Mouse (Mus musculus): ENCODE measurements at regions not wholly inside any gene's neighbourhood (a gene's known extent, or its start where the extent isn't known, plus 50 kb on each side); places are given as distances from the start of the nearest gene placed in this dataset.

DNA sequence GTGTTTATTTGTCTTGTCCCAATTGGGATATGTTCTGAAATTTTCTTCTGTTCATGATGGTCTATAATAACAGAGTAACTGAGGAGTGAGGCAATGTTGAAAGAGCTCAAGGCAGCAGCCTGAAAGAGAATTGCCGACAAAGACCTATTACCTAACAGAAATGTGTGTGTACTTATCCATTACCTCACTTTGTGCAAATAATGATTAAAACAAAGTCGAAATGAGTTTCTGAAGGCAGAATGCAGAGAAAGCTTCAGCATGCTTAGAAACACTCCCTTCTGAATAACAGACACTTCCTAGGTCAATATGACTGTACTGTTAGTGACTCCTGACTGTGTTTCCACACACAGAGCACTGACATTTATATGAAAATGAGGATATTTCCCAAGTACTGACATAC lies 63.0 kb downstream of the Kbtbd8 start:
- no peak for DNase-seq (ENCODE audit: inconsistent age in 2 of 2, low spot score in 1 of 2)

DNA sequence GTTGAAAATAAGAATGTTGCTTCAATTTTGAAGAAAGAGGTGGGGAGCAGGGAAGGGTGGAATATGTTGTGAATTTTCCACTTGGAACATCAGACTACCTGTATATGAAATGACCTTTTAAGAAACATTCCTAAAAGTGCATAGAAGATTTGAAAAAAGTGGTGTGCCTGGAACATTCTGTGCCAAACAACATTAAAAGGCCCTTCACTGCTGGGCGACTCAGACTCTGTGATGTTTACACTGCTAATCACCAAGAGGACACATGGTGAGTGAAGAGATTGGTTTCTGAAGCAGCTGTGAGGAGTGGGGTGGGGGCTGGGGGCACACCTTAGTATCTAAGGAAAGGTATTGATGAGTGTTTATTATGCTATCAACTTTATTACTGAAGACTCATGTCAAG lies 65.2 kb downstream of the Kbtbd8 start:
- no peak for DNase-seq (ENCODE audit: inconsistent age in 2 of 2, low spot score in 1 of 2)

DNA sequence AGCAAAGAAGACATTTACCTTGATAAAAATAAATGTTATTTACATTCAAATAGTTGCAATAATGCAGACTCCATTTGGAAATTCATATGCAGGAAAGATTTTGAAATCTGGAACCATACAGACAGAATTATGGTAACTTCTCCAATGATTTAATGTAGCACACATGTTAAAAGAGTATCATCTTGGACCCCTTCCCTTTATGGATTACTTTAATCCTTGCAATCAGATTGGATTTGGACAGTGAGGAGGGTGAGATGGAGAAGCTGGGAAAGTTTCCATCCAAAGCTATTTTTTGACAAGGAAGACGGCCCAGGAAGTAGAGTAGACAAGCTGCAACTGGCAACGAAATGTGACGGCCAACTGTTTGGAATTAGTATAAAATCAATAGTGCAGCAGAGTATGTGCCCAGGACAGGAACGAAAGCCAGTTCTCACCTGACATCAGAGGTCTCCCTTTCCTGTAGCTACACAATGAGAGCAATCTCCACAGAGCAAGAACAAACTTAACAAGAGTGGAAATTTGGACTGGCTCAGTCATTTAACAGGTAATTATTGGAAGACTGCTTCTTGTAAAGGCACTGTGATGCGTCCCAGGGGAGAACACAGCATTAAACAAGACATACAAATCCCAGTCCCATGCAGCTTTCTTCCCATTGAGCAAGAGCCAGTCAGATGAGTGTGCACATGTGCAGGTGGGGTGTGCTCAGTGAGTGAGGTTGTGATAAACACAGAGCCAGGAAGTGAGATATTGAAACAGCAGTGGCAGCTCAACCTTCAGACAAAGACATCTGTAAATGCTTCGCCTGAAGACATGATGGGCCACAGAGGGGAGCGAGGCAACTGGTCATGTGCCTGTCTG lies 68.3 kb downstream of the Kbtbd8 start:
- DNase-seq (ENCODE audit: inconsistent age in 2 of 2, low spot score in 1 of 2) = no peak

DNA sequence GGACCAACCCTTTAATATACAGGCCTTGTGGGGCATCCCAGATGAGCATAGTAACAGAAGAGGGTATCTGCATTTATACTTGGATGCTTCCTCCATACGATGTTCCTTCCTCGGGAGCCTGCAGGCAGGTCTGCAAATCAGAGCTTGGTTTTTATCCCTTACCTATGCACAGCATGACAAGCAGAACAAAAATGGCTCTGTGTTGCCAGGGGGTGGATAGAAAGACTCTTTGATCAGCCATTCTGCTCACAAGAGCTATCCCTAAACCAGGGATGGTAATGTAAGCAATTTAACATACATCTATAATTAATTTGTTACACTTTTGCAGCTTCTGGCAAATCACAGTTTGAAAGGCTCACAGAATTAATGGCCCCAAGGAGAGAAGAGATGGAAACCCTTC lies 79.6 kb downstream of the Kbtbd8 start:
- no peak for DNase-seq (ENCODE audit: inconsistent age in 2 of 2, low spot score in 1 of 2)

DNA sequence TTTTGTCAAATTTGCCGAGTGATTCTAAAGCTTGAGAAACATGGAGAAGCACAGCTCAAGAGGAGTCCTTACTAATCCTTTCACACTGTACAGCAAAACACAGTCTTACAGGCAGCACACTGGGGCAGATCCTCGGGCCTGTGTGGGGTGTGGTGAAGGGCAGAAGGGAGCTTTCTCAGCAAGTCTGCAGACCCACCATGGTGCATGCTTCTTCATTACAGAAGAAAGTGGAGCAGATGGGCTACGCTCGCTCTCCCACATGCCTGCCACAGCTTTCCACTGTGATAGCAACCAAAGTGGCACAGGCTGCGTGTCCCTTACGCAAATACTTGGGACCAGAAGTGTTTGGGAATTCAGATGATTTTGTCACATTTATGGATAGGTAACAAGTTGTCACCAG lies 81.6 kb downstream of the Kbtbd8 start:
- no peak for DNase-seq (ENCODE audit: inconsistent age in 2 of 2, low spot score in 1 of 2)

DNA sequence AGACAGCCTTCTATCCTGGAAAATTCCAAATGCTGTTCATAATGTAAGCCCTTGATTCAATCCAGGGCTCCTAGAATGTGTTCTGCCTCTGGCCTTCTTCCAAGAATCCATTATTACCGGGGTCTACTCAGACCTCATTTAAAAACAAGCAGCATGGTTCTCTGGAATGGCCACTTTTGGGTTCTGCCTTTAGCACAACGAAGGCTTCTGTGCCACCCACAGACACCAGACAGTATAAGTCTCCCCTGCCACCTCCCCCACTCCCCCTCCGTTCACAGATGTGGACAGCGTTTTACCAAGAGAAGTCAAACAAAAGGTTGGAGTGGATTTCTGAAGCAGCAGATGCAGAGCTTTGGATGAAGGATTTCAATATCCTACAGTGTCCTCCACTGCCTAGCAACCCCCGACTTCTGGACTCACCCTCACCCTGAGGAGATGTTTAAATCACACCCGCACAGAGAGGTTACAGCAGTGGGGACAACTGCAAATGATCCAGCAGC lies 85.3 kb downstream of the Kbtbd8 start:
- DNase-seq (ENCODE audit: inconsistent age in 2 of 2, low spot score in 1 of 2) = no peak

DNA sequence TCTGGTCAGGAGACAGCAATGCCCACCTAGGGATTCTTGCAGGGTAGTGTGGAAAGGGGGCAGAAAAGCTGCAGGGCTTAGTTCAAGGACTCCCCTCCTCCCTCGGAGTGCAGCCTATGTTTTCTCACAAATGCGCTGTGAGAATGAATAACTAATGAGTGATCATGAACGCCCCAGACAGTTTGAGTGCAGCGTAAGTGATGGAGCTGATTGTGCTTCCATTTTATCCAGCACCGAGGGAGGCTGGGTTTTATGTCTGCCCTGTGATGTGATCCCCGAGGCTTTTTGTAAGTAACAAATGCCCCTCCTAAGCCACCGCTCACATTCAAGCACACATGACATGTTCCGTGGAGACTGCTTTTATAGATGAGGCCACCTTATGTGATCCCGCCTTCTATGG lies 85.9 kb downstream of the Kbtbd8 start:
- no peak for DNase-seq (ENCODE audit: inconsistent age in 2 of 2, low spot score in 1 of 2)

DNA sequence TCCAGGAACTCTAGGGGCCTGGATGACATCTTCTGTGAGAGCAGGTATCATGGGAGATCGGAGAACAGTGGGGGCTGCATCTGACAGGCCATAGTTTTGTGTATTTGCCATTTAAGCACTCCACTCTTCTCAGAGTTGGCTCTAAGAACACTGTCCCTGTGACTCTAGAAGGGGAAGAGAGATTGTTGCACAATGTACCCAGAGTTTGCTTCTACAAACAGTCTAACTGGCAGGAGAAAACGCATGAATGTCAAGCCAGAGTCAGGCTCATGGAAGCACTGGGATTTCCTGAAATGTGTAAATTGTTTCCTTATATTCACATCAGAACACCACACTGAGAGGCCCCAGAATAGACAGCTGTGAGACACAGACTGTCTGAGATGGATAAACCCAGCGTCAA lies 87.2 kb downstream of the Kbtbd8 start:
- no peak for DNase-seq (ENCODE audit: inconsistent age in 2 of 2, low spot score in 1 of 2)

DNA sequence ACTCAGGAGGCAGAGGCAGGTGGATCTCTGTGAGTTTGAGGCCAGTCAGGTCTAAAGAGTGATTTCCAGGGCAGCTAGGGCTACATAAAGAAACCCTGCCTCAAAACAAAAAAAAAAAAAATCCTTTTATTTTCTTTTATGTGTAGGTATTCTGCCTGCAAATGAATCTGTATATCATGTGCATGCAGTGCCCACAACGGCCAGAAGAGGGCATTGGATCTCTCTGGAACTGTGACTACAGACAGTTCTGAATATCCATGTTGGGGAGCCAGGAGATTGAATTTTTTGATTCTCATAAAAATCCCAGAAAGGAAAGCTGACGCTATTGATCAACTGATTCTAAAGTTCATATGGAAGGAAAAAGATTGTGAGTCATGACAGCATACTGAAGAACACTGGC lies 90.0 kb downstream of the Kbtbd8 start:
- peak; percentile 28 to 73 for DNase-seq (ENCODE audit: inconsistent age in 2 of 2, low spot score in 1 of 2)

DNA sequence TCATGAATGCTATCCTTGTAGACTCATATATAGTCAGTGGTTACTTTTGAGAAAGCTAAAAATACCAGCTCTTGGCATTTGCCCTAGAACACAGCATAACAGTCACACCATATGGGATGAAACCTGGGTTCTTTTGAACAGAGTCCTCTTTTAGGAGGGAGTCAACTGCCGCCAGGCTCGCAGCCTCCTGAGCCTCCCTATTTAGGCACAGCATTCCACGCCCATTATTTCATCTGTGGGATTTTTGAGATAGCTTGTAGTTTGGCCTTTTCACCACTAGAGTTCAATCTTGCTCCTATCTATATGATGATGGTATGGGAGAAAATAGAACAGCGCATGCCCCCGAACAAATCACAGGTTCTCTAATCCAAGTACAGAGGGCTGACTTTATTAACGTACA lies 100.4 kb downstream of the Kbtbd8 start:
- no peak for DNase-seq (ENCODE audit: inconsistent age in 2 of 2, low spot score in 1 of 2)

DNA sequence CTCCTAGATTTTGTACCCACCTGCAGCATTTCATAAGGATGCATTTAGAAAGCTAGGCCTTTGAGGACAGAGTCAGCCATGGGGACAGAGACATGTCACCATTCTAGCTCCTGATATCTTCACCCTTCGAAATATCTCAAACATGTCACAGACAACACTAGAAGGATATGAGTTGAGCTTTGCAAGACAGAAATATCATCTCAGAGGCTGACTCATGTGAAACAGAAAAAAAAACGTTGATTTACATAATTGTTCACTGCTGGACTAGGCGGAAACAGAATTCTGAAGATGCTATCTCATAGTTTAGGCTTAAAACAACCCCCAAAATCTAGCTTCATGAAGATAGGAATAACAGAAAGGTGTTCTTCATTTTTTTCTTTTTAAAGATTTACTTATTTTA lies 101.8 kb downstream of the Kbtbd8 start:
- no peak for DNase-seq (ENCODE audit: inconsistent age in 2 of 2, low spot score in 1 of 2)

DNA sequence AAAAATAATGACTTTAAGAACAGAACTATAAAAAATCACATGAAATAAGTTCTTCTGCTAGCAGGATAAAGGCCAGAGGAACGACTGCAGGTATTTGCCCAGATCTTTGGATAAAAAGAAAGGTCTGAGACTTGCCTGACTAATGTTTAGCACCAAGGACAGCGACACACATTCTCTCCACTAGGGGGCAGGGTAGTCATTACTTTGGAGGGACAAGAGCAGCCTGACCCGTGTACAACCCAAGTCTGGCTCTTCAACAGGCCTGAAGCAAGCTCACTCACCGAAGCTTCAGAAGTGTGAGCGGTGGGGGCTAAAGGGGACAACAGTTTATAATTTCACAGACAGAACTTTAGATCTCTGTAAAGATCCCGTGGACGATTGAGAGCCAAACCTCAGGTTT lies 98.4 kb upstream of the Gm10234 start:
- peak; percentile 75 to 95 for DNase-seq (ENCODE audit: inconsistent age in 2 of 2, low spot score in 1 of 2)

DNA sequence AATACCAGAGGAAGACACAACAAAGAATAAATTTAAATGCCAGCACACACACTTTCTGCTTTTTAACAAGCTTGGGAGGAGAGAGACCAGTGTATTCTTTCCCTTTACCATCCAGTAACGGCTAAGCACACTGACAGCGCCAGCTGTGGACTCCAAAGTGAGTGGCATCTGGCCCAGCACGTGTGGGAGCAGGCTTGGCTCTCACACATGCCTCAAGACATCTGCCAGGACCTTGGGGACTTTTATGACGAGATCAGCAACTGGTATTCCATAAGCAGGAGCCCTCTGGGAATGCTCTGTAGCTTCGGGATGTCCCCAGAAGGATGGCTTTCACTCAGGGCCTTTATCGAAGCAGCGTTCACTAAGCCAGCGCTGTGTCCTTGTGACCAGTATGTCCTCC lies 92.0 kb upstream of the Gm10234 start:
- no peak for DNase-seq (ENCODE audit: inconsistent age in 2 of 2, low spot score in 1 of 2)

DNA sequence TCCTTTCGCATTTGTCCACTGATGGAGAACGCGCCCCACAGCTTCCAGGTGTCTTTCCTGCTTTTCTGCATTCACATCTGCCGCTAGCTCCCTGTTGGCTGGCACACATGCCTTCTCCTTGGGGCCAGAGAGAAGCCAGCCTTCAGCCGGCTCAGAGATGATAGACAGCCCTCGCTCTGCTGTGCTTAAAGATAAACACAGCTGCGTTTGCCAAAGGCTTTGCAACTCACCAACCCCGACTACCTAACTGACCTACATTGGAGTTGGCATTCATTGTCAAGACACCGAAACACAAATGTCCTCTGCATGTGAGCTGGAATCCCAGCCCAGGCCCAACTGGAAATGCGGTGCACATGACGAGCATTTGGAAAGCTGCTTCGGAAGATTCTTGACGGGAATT lies 87.2 kb upstream of the Gm10234 start:
- no peak for DNase-seq (ENCODE audit: inconsistent age in 2 of 2, low spot score in 1 of 2)

DNA sequence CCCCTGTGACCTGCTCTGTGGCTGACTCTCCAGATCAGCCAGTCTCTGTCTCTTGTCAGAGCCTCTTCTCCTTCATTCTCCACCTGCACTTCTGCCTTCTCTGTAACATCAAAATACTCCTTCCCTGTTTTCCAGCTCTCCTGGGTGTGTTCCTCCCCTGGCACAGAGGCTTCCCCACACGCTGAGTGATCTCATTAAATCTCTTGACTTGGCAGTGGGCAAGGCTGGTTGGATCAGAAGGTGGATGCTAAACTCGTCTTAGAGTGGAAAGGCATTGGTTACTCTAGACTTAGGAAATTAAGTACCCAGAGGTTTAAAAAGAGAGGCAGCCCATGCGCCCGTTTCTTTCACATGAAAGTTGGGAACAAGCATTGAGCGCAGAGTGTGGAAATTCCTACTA lies 78.3 kb upstream of the Gm10234 start:
- DNase-seq (ENCODE audit: inconsistent age in 2 of 2, low spot score in 1 of 2) = no peak

DNA sequence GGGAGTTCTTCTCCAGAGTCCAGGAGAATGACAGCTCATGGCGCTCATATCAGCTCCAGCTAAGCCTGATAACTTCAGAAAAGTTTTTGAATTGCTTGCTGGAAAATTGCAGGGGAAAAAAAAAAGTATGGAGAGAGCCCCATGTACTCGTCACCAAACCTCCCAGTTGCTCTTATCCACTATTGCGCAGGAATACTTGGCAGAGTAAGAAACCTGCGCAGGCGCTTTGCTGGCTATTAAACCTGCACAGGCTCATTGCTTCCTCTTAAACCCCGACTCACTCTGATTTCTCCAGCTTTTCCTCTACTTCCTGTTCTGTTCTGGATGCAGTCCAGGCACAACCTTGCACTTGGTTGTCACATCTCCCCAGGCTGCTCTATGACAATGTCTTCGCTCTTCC lies 77.0 kb upstream of the Gm10234 start:
- no peak for DNase-seq (ENCODE audit: inconsistent age in 2 of 2, low spot score in 1 of 2)

DNA sequence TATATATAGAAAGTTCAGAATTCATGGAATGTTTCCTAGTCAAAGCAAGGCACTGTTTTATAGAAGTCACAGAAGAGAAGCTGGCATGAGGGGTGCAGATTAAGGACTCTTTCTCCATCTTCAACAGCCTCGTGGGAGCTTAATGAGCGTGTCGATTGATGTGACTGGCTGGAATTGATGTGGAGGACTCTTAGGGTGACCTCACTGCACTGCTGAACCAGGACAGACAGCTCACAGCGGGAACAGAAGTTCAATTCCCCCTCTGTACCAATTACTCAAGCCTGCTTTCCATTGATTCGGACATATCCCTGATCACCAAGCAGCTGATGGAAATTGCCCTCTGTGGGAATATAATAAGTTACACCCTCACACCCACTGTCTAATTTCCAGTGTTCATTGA lies 65.6 kb upstream of the Gm10234 start:
- no peak for DNase-seq (ENCODE audit: inconsistent age in 2 of 2, low spot score in 1 of 2)

DNA sequence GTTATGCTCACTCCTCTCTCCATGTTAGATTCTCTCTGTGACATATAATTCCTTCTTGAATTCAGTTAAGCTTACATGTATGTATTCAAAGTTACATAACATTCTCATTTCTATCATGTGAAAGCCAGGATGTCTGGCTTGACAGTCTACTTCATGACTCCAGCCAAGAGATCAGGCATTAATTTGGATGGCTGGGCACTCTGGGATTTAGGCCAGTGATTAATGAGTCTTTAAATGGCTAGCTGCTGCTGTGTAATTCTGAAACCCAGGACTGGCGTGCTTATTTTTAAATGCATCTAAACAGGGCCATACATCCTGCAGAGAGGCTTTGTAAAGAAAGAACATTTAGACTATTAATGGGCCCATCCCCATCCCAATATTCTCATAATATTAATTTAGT lies 60.9 kb upstream of the Gm10234 start:
- no peak for DNase-seq (ENCODE audit: inconsistent age in 2 of 2, low spot score in 1 of 2)

DNA sequence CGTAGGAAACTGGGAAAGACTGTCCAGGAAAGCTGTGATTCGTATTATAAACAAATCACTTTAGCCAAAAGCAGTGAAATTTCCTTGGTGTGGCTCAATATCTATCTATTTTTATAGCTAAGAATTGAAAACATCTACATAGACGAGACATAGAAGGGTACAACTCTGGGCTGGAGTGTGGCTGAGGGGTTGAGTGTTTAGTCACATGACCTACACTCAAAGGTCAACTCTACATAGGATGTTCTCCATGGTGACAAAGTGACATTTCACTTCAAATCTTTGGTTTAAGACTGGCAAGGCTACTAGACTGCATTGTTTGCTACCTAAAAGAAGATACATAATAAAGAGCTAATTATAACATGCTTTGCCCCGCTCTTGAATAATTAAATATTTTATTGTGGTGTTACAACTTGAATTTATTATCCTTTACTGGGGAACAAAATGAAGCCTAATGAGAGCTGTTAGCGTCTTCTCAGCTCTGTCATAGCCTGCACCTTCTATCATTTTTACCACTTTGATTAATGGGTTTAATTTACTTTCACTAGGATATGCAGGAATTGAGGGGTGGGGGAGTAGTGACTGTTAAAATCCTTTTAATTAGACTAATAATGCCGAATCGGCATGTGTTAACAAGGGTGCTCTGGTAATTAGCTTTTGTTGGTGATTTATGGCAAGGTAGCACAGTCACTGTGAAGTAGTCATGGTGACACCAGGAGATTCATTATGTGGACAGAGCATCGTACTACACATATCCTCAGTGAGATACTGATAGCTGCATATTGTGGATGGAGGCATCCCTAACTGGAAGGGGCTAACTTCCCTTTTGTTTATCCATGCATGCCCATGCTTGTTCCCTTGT lies 57.7 kb upstream of the Gm10234 start:
- DNase-seq (ENCODE audit: inconsistent age in 2 of 2, low spot score in 1 of 2) = no peak

DNA sequence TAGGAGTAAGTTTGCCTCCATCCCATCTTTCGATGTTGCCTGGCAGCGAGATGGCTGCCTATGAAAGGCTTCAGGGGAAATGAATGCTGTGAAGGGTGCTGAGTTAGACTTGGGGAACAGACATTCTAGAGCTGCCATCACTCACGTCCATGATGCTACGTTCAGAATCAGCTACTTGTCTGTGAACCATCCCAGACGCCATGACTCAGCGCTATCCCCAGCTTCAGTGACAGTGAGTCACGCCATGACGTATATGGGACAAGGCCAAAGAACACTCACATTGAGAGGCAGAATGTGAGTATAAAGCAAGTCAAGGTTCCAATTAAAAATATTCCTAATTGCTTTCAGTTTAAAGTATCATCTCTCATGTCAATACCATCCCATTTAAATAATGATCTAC lies 52.4 kb upstream of the Gm10234 start:
- DNase-seq (ENCODE audit: inconsistent age in 2 of 2, low spot score in 1 of 2) = peak; percentile 82 to 91
